Mouse (Mus musculus) lung, postnatal 0 days (tissue): ENCODE results near the gene Arglu1.

Source experiments
- CTCF ChIP-seq: IDR thresholded peaks from 2 replicates; pipeline ENCODE4 v1.5.1; 2016; ENCODE audit warnings: antibody characterized with exemption, mild to moderate bottlenecking
- EP300 ChIP-seq: IDR thresholded peaks from 2 replicates; pipeline ENCODE4 v1.6.1; 2016; ENCODE audit warnings: antibody characterized with exemption, mild to moderate bottlenecking, control low read depth

GRCm38 (mm10) chr8:8647319-8647718 lies 43.0 kb downstream of the Arglu1 start:
- peak; percentile 52 for TF ChIP-seq CTCF
- TF ChIP-seq EP300, result no peak
